Mouse (Mus musculus) C2C12 (cell line): ENCODE results near the gene Yap1. TPM values are rescaled to one million over a fixed set of nuclear protein-coding genes. Genes with fewer than 3 reads are reported as not detected.

Experiments
- H3K27me3 ChIP-seq: one replicate; pipeline ENCODE4 v1.6.1; 2011; ENCODE audit not compliant: control insufficient read depth, insufficient read depth, insufficient read length
- H3K36me3 ChIP-seq: one replicate; pipeline ENCODE4 v1.6.1; 2011; ENCODE audit not compliant: control insufficient read depth, insufficient read depth
- H3K4me3 ChIP-seq: one replicate; pipeline ENCODE4 v1.5.1; 2011; ENCODE audit warnings: mild to moderate bottlenecking, control low read depth; ENCODE audit not compliant: poor library complexity, insufficient read depth, severe bottlenecking
- H3K79me2 ChIP-seq: one replicate; pipeline ENCODE4 v1.6.1; 2011; ENCODE audit not compliant: control insufficient read depth, insufficient read depth
- H3K79me3 ChIP-seq: one replicate; pipeline ENCODE4 v1.6.1; 2011; ENCODE audit warnings: low read depth, control low read depth
- H3ac ChIP-seq: one replicate; pipeline ENCODE3; 2011; ENCODE audit warnings: low read depth; ENCODE audit not compliant: control insufficient read depth, insufficient read length
- CEBPB ChIP-seq: IDR thresholded peaks from one replicate; pipeline ENCODE4 v1.6.1; 2011; ENCODE audit warnings: low read depth, mild to moderate bottlenecking, control low read depth, moderate library complexity
- CTCF ChIP-seq: IDR thresholded peaks from one replicate; pipeline ENCODE4 v1.5.1; 2011; ENCODE audit not compliant: control insufficient read depth, insufficient read depth, insufficient read length
- FOSL1 ChIP-seq: IDR thresholded peaks from one replicate; pipeline ENCODE4 v1.8.0; 2011; ENCODE audit warnings: mild to moderate bottlenecking, low read length; ENCODE audit not compliant: poor library complexity, insufficient read depth, severe bottlenecking
- MAX ChIP-seq: IDR thresholded peaks from one replicate; pipeline ENCODE4 v1.6.1; 2011; ENCODE audit warnings: mild to moderate bottlenecking, control low read depth
- MYOD1 ChIP-seq: IDR thresholded peaks from one replicate; pipeline ENCODE4 v1.6.1; 2011; ENCODE audit warnings: low read depth; ENCODE audit not compliant: control insufficient read depth, insufficient read length
- MYOG ChIP-seq: IDR thresholded peaks from one replicate; pipeline ENCODE4 v1.6.1; 2011; ENCODE audit not compliant: control insufficient read depth, insufficient read length; ENCODE audit errors: extremely low read depth
- USF1 ChIP-seq: IDR thresholded peaks from one replicate; pipeline ENCODE4 v1.6.1; 2011; ENCODE audit warnings: low read depth, mild to moderate bottlenecking, control low read depth, moderate library complexity
- polyA plus RNA-seq: library from polyadenylated mRNA; unstranded; fragments of >200 nt; fragmentation: generic; extraction: Trizol; gene quantifications from one replicate; pipeline ENCODE4 v1.2.1, GENCODE M21; 2012; ENCODE audit warnings: missing spikeins

The Yap1 gene
- polyA plus RNA-seq, 1 experiment, result 39.7 TPM

- peaks cover 69% of the 10 kb centered on the region for H3K79me2 ChIP-seq
- no peak for TF ChIP-seq FOSL1
- no peak for TF ChIP-seq MYOD1
- TF ChIP-seq MYOG, result no peak
- no peak for TF ChIP-seq CEBPB
- TF ChIP-seq CTCF, result no peak
- no peak for TF ChIP-seq MAX
- no peak for TF ChIP-seq USF1
- no peak overlapping the region for H3K4me3 ChIP-seq
- H3K79me3 ChIP-seq, result peaks cover 23% of the 10 kb centered on the region
- H3K27me3 ChIP-seq, result no peaks in the 10 kb centered on the region
- no peak overlapping the region for H3ac ChIP-seq
- peaks cover 36% of the 10 kb centered on the region for H3K36me3 ChIP-seq
Measured at GRCm38 (mm10) chr9:7958025-7958593, 46.3 kb downstream of the Yap1 start.

DNA sequence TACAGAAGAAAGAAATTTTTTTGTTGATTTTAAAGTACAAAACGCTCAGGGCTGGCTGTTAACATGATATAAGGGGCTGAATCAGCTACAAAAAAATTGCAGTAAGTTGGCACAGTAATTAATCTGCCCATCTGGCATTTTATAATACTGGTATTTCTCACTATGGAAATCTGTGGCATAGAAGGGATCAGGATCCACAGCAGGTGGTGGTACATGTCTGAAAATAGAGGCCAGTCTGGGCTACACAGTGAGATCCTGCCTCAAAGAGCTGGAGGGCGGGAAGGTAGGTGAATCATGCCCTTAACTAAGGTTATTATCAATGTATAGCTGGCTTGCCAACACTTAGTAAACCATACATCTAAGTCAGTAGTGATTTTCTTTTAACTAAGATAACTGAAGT lies 47.0 kb downstream of the Yap1 start:
- no peak overlapping the region for H3ac ChIP-seq
- no peaks in the 10 kb centered on the region for H3K27me3 ChIP-seq
- TF ChIP-seq FOSL1 (no peak), CTCF (no peak), MYOD1 (no peak), CEBPB (no peak), MAX (no peak), USF1 (no peak), MYOG (no peak)
- H3K36me3 ChIP-seq, result peaks cover 38% of the 10 kb centered on the region
- peaks cover 62% of the 10 kb centered on the region for H3K79me2 ChIP-seq
- no peak overlapping the region for H3K4me3 ChIP-seq
- H3K79me3 ChIP-seq, result peaks cover 19% of the 10 kb centered on the region

DNA sequence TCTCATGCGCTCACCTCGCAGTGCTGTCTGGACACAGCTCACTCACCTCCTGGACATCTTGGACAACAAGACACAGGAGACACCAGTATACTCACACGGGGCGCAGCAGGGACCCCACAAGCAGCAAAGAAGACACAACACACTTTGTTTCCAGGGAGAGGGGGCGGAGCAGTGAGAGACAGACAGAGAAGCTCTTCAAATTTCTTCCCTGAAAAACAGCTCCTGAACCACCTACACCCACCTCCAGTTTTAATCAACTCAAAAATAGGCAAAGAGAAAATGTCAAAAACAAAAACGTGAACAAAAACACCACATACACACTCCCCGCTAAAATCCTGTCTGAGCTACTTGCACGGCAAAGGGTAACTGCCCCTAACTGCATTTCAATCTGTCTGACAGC lies 48.0 kb downstream of the Yap1 start:
- H3K36me3 ChIP-seq, result peaks cover 39% of the 10 kb centered on the region
- H3K79me3 ChIP-seq, result peaks cover 16% of the 10 kb centered on the region
- no peaks in the 10 kb centered on the region for H3K27me3 ChIP-seq
- no peak overlapping the region for H3K4me3 ChIP-seq
- no peak overlapping the region for H3ac ChIP-seq
- no peak for TF ChIP-seq MYOD1
- no peak for TF ChIP-seq MAX
- TF ChIP-seq MYOG, result no peak
- no peak for TF ChIP-seq CTCF
- TF ChIP-seq CEBPB, result no peak
- no peak for TF ChIP-seq USF1
- TF ChIP-seq FOSL1, result no peak
- H3K79me2 ChIP-seq, result peaks cover 52% of the 10 kb centered on the region

GRCm38 (mm10) chr9:7952886-7953285 lies 51.5 kb downstream of the Yap1 start:
- Histone ChIP-seq H3K36me3 (peaks cover 47% of the 10 kb centered on the region), H3K79me3 (peaks cover 17% of the 10 kb centered on the region), H3K27me3 (no peaks in the 10 kb centered on the region), H3K4me3 (no peak overlapping the region), H3ac (no peak overlapping the region), H3K79me2 (peaks cover 22% of the 10 kb centered on the region)
- no peak for TF ChIP-seq MAX
- TF ChIP-seq CTCF, result no peak
- no peak for TF ChIP-seq USF1
- TF ChIP-seq MYOG, result no peak
- TF ChIP-seq FOSL1, result no peak
- no peak for TF ChIP-seq CEBPB
- no peak for TF ChIP-seq MYOD1

DNA sequence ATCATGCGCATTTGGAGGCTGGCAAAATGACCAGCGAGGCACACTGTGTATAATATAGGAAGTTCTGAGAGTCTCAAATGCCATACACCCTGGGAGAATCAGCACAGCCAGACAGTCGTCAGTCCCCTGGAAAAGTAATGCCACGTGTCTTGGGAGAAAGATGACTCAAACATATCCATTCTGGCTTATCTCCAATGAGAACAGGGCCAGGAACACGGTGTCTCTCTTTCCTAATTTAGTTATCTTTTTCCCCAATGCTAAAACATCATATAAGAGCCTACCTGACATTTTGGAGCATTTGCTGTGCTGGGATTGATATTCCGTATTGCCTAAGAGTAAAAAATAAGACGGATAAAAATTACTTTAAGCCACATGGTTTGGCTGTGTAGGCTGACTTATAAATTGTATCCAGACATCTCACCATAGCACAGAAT lies 54.2 kb downstream of the Yap1 start:
- peaks cover 66% of the 10 kb centered on the region for H3K36me3 ChIP-seq
- TF ChIP-seq USF1 (no peak), CEBPB (no peak), MYOD1 (no peak), MAX (no peak), FOSL1 (no peak), CTCF (no peak), MYOG (no peak)

DNA sequence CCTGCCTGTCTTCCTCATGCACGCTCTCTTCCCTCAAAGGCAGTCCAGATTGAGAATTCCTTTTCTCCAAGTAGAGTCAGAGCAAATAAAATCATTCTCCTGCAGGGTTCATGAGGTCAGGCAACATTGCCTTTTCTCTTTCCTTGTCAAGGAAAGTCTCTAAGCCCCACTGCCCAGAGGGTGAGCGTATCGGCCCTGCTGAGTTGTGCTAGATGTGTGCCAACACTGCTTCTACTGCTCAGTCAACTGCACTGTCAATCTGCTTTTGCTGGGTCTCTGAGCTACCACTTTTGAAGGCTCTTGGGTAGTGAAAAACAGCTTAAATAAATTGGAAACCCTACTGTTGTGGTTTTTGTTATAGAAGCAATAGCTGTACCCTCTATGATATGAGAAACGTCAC lies 56.5 kb downstream of the Yap1 start:
- Histone ChIP-seq H3K4me3 (no peak overlapping the region), H3K79me3 (peaks cover 4% of the 10 kb centered on the region), H3ac (no peak overlapping the region), H3K27me3 (no peaks in the 10 kb centered on the region), H3K36me3 (peaks cover 74% of the 10 kb centered on the region), H3K79me2 (no peaks in the 10 kb centered on the region)
- TF ChIP-seq FOSL1 (no peak), MYOD1 (no peak), MAX (no peak), CTCF (no peak), MYOG (no peak), CEBPB (no peak), USF1 (no peak)

More for the DNA sequence above, 54.2 kb downstream of the Yap1 start:
- Histone ChIP-seq H3K79me3 (peaks cover 9% of the 10 kb centered on the region), H3ac (no peak overlapping the region), H3K79me2 (peaks cover 5% of the 10 kb centered on the region), H3K27me3 (no peaks in the 10 kb centered on the region), H3K4me3 (no peak overlapping the region)
